Mouse (Mus musculus): ENCODE data around the gene Fam83e. TPM values are rescaled to one million over a fixed set of nuclear protein-coding genes. Genes with fewer than 3 reads are reported as not detected.
A peak's percentile ranks its signal among the peaks of the same experiment; 100 is the strongest.

Fam83e gene
- polyA plus RNA-seq, 1 experiment: 0.18 TPM

DNA sequence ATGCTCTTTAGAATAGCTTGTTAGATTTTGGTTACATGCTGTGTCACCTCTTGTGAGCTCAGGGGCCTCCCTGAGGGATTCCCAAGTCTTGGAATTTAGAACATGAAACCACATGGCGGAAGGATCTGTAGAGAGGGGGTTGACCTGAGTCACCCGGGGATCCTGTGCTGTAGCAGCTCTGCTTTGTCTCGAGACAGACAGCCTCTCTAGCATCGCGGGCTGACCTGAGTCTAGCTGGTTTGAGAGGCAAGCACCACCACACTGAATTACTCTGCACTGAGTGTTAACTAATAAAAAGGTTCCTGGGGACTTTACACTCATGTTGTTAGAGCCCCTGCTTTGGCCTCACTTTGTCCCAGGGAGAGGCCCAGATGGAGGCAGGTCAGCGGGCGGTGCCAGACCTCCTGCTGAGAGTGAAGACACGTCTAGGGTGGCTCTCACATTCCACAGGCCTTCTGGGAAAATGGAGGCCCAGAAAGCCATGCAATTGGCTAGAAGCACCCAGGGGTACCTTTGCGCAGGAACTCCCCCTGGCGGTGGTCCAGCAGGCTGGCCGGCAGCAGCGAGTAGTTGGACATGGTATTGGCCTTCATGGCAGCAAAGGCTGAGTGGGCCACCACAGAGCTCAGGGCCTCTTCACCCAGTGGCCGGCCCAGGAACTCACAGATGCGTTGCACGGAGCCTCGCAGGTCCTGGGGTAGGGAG, 9.9 kb downstream of the Fam83e start:
- DNase-seq (ENCODE audit: extremely low spot score in 1 of 2, low spot score in 1 of 2): no peak

DNA sequence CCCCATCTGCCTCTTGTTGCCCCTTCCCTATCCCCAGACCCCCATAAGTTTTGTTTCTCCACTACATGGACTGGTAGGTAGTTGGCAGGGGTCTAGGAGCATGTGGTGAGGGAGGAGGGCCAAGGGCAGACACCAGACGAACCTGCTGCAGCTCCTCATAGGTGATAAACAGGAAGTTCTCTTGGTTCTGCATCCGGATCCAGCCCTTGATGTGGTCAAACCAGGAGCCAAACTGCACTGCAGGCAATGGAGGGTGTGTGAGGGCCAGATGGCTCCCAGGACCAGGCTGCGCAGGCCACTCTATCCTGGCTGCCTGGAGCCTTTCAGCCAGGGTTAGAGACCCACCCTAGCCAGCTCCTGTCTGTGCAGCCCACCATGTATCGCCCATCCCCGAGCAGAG, 12.5 kb downstream of the Fam83e start:
- no peak for DNase-seq (ENCODE audit: extremely low spot score in 1 of 2, low spot score in 1 of 2)

DNA sequence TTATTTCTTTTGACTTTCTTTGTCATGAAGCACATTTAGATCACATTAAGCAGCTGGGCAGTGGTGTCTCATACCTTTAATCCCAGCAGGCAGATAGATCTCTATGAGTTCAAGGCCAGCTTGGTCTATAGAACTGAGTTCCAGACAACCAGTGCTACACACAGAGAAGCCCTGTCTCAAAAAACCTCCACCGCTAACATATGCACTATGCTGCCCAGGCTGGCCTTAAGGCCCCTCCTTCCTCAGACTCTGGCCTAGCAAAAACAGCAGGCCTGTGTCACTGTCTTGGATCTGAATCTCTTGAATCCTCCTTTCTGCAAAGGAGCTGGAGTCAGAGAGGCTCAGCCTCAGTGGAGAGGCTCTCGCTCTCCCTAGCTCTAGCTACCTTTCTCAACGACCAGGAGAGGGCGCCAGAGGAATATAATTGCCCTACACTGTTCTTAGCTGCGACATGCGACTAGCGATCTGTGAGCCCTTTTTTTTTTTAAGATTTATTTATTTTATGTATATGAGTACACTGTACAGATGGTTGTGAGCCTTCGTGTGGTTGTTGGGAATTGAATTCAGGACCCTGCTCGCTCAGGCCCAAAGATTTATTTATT, 18.3 kb downstream of the Fam83e start:
- peak; percentile 63 to 94 for DNase-seq (ENCODE audit: extremely low spot score in 1 of 2, low spot score in 1 of 2)

DNA sequence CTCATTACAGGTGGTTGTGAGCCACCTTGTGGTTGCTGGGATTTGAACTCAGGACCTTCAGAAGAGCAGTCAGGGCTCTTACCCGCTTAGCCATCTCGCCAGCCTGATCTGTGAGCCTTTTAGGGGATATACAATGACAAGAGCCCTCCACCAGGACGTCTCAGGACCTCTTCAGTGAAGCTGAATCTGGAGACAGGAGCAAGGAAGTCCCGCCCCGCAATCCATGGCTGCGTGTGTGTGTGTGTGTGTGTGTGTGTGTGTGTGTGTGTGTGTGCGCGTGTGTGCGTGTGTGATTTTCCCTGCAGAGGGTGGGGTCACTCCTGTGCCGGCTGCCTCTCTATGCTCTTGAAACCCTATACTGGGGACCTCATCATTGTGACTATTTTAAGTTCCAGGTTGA, 18.8 kb downstream of the Fam83e start:
- DNase-seq (ENCODE audit: extremely low spot score in 1 of 2, low spot score in 1 of 2): no peak

DNA sequence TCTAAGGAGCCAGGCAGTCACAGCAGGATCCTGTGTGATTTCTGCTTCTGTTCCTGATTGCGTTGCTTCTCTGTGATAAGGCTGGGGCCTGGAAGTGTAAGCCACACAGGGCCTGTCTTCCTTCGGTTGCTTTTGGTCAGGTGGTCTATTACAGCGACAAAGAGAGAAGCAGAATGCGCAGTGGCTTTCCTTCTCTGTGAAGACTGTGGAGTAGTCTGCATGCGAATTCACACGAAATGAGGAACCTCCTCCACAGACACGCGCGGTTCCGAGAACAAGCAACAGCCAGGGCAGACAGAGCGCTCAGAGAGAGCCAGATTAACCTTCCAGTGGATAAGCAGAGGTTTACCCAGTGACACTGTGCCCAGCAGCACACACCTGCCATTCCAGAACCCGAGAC, 20.3 kb downstream of the Fam83e start:
- peak in 1 of 2 experiments; percentile 36 for DNase-seq (ENCODE audit: extremely low spot score in 1 of 2, low spot score in 1 of 2)

DNA sequence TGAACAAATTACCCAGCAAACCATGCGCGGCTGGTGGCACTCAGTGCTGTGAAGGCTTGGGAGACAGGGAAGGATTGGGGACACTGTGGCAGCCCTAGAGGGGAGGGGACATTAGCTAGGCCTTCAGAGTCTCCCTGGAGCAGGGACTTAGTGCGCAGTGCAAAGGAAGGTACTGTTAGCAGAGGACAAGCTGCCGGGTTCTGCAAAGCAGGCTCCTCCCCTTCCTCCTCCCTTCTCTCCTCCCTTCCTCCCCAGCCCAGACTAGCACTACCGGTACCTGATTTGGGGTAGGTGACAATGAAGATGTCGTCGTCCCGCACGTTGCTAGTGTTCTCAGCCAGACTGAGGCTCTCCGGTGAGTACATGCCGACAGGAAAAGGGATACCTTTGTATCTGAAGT, 20.8 kb downstream of the Fam83e start:
- peak in 1 of 2 experiments; percentile 53 for DNase-seq (ENCODE audit: extremely low spot score in 1 of 2, low spot score in 1 of 2)

DNA sequence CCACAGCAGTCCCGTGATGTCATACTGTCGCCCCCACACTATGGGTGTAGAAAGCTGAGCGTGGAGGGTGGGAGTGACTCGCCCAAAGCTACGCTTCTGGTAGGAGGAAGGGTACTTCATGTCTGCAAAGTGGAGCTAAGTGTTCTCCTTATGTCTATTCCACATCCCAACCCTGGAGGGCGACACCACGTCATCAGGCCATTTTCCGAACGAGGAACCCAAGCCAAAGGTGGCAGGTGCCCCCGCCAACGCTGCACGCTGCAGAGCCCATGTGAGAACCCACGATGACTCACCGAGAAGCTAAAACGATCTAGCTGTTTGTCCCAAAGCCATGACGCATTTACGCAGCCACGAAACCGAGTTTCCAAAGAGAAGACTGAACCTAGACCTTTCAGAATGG, 21.3 kb downstream of the Fam83e start:
- DNase-seq (ENCODE audit: extremely low spot score in 1 of 2, low spot score in 1 of 2): peak; percentile 82 to 90

DNA sequence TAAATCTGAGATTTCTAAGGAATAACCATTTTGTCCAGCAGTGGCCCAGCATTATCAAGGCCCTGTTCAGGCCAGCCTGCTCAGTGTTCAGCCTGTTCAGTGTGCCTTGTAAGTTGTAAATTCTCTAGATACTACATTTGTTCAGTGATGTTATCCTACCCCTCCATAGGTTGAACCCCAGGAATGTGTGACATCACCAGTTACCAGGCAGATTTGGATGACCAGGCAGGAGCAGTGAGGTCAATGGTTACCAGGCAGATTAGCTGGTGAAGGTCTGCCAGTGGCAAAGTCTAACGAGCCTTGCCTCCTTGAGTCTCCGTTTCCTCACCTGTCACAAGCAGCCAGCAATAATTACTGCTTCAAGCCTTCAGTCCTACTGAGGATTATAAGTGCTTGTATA, 23.4 kb downstream of the Fam83e start:
- DNase-seq (ENCODE audit: extremely low spot score in 1 of 2, low spot score in 1 of 2): peak; percentile 63 to 89

DNA sequence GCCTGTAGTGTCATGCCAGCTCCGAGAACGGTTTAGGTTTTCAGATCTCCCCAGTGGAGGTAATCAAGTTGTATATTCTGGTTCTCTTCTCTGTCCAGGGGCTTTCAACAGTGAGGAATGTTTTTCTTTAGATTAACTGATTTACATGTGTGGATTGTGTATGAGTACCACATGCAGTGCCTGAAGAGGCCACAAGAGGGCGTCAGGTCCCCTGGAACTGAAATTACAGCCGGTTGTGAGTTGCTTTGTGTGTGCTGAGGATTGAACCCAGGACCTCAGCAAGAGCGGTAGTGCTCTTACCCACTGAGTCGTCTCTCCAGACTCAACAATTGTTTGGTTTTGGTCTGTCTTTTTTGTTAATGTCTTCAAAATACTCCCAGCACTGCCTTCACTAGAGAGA, 25.5 kb downstream of the Fam83e start:
- DNase-seq (ENCODE audit: extremely low spot score in 1 of 2, low spot score in 1 of 2): no peak

DNA sequence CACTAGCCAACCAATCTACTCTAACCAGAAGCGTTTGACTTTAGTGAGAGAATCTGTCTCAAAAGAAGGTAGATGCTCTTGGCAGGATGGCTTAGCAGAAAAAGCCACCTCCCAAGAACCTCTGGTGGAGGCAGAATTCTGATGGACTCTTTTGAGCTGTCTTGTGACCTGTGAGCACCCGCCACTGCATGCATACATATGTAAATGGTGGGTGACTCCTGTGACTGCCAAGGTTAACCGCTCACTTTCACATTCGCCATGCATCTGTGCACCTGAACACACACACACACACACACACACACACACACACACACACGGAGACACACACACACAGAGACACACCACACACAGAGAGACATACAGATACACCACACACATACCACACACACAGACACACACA, 26.4 kb downstream of the Fam83e start:
- no peak for DNase-seq (ENCODE audit: extremely low spot score in 1 of 2, low spot score in 1 of 2)

DNA sequence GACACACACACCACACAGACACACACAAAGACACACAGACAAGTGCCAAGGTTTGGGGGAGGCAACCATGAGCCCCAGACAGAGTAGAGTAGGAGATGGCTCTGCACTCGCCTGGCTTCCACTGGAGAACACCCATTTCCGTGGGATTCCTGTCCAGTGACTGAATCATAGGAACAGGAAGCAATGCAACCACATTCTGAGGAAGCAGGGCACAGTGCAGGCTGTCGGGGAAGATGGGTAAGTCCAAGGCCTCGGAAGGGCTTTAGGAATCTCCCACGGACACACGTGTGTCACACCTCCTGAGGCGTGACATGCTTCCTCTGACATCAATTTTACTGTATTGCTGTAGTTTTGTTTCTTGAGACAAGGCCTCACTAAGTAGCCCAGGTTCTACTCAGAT, 27.1 kb downstream of the Fam83e start:
- no peak for DNase-seq (ENCODE audit: extremely low spot score in 1 of 2, low spot score in 1 of 2)

DNA sequence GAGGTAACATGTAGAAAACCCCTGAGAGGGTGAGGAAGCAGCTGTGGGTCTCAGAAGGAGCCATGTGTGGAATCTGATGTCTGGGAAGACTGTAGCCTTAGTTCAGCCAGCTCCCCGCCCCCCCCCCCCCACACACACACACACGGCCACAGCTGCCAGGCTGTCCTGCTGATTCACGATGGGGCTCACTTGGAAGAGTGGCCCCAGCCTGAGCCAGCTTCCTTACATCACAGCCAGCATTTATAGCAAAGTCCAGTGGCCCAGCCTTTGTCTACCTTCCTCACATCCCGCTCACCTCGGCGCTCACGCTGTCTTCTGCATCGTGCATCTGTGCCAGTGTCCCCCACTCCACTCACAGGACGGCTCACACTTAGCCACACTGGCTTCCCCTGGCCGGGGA, 28.4 kb downstream of the Fam83e start:
- no peak for DNase-seq (ENCODE audit: extremely low spot score in 1 of 2, low spot score in 1 of 2)

DNA sequence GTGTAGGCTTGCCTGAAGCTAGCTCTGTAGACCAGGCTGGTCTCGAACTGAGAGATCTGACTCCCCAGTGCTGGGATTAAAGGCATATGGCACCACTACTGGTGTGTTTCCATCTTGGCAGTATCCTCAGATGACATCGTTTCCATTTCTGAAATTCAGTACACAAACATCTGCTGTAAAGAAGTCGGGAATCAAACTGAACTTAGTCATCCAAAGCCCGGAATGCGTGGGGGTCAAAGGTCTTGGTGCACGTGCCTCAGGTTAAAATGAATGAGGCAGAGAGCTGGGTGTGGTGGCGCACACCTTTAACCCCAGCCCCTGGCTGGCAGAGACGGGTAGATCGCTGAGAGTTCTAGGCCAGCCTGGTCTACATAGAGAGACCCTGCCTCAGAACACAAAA, 29.1 kb downstream of the Fam83e start:
- DNase-seq (ENCODE audit: extremely low spot score in 1 of 2, low spot score in 1 of 2): no peak

DNA sequence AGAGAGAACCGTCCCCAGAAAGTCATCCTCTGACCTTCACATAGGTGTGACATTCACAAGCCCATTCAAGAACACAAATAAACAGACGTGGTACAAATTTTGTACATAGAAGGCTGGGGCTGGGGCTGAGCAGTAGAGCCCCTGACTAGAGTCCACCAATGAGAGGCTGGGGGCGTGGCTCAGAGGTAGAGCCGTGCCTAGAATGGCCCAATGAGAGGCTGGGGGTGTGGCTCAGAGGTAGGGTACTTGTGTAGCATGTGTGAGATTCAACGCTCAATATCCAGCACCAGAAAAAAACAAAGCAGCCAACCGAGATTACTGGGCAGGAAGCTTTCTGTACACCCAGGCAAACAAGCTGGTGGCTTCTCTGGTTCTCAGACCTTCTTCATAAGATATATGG, 34.7 kb downstream of the Fam83e start:
- DNase-seq (ENCODE audit: extremely low spot score in 1 of 2, low spot score in 1 of 2): no peak

DNA sequence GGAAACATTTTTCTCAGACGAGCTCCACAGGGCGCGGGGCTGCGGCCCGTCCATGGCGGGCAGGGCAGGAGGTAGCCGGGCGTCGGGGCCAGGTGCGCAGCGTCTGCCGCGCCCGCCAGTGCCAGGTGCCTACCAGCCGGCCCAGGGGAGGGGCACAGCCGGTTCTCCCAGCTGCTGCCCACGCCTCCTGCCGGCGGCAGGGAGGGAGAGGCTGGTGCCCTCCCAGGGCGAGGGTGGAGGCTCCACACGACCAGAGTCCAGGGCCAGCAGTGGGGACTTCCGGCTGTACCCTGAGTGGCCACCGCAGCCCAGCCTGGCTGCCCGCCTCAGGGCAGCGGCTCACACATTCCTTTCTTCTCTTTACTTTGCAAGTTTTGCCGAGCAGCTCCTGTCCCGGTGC, 38.4 kb downstream of the Fam83e start:
- DNase-seq (ENCODE audit: extremely low spot score in 1 of 2, low spot score in 1 of 2): no peak

DNA sequence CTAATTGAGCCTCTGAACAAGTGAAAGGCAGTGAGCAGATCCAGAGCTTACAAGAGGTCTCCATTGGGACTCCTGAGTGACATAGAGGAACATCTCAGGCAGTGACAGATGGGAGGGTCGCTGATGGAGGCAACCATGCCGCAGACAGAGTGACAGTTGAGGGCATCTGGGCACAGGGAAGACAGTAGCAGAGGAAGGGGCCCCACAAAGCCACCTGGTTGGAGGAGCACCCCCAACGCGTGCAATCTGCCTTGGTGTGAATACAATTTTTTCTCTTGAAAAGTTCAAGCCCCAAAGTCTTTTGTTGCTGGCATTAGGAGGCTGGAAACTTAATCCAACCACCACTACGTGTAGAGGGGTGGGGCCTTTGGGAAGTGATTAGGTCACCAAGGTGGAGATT, 39.1 kb downstream of the Fam83e start:
- DNase-seq (ENCODE audit: extremely low spot score in 1 of 2, low spot score in 1 of 2): no peak

DNA sequence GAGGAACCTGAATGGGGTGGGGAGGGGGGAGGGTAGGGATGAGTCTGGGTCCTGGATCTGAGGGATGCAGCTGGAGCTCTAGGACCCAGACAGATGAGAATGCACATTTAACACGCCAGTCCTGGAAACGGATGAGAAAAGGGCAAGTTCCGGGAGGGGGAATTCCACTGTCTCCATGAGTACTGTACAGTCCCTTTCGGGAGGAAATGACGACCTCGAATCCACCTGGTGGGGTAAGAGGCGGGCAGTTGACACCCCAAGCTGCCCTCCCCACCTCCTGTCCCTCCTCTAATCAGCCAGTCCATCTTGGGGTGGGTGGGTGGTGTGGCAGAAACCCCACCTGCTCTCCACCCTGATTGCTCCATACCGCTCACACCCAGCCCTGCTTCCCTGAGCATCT, 45.0 kb downstream of the Fam83e start:
- no peak for DNase-seq (ENCODE audit: extremely low spot score in 1 of 2, low spot score in 1 of 2)

DNA sequence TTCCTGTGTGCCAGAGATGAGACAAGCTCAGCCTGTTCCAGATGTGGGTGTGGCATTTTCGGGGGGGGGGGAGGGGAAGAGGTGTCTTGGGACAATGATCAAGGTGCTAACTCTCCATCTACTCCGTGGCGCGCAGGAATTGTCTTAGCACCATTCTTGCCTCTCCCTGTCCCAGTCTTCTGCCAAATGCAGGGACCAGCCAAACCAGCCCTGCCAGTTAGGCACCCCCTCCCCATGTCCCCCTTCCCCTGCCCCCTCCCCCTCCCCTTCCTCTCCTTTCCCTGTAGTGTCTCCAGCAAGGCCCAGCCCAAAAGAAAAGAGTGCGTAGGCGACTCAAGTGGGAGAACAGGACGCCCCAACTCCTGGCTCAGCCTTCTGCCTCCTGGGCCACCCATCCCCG, 45.8 kb downstream of the Fam83e start:
- no peak for DNase-seq (ENCODE audit: extremely low spot score in 1 of 2, low spot score in 1 of 2)

DNA sequence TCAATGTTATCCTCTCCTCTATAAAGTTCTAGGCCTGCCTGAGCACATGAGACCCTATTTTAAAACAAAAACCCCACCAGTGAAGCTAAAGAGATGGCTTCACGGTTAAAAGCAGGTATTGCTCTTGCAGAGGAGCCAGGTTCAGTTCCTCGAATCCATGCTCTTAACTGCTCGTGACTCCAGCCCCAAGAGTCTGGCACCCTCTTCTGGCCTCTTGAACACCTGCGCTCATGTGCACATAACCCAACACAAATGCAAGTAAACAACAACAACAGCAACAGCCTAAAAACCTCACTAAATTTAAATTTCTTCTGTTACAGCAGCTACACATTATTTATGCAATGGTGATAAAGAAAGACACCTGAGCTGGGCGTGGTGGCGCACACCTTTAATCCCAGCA, 46.5 kb downstream of the Fam83e start:
- no peak for DNase-seq (ENCODE audit: extremely low spot score in 1 of 2, low spot score in 1 of 2)

DNA sequence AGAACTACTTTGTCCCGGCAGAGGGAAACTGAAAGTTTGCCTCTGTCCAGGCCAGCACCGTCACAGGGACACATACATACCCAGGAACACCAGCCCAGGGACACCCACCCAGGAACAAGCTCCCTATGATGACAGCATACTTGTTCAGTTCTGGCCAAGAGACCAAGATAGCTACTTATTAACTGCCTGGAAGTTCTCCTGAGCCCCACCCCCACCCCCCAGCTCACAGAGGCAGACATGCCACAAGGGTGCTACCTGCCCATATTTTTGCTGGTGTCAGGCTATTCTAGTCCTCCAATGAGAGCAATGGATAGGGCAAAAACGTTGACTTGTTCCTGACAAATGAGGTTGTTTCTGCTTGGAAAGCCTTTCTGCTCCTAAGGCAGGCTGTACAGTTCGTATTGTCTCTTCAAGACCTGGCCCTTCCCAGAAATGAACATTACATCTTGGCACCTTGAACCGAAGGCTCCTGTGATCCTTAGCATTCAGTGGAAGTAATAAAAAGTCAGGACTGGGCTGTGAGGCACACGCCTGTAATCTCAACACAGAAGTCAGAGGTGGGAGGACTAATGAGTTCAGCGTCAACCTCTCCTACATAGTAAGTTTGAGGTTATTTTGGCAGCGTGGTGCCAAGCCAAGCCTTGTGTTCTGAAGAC, 49.5 kb downstream of the Fam83e start:
- no peak for DNase-seq (ENCODE audit: extremely low spot score in 1 of 2, low spot score in 1 of 2)

DNA sequence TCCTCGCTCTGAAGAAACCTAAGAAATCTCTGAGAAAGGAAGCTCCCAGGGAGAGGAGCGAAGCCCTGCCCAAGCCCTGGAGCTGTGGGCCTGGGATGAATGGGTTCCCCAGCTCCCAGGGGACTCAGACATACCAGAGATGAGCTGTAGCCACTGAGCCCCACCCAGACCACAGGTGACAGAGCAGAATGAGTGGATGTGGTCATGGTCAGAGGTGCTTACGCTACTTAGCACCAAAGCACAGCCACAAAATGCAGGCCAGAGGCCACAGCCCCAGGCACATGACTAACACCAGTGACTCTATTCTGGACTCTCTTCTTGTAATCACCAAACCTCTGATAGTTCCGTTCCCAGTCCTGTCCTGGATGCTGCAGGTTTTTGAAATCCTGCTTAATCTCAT, 50.1 kb downstream of the Fam83e start:
- DNase-seq (ENCODE audit: extremely low spot score in 1 of 2, low spot score in 1 of 2): no peak

DNA sequence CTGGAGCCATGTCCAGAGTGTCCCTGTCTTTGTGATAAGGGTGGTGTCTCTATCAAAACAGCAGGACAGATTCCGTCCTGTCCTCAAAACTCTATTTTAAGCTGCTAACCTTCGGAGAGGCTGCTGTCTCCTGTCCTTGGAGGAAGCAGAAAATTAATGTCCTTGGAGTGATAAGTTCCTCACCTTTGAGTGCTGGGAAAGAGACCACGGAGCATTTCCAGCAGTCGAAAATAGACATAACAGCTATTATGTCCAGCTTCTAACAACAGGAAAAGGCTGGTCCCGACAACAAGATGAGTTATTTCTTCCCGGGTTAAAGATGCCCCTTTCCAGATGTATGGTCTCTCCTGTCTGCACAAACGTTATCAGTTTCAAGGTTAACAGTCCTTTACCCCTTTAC, 54.2 kb downstream of the Fam83e start:
- no peak for DNase-seq (ENCODE audit: extremely low spot score in 1 of 2, low spot score in 1 of 2)
